Mouse (Mus musculus) adrenal gland (tissue): Measurements from ENCODE around the gene Zfp94.

Source experiments
- intact Hi-C: fragments of 180-260 bp; cut with DNase I; formaldehyde crosslinking; loops from one replicate; pipeline ENCODE4 v1.15.1; 2025

Gene Zfp94

GRCm38 (mm10) chr7:24322593-24322992 is 6.1 kb upstream of the Zfp94 start:
- intact Hi-C loops: no loop called here

GRCm38 (mm10) chr7:24318942-24319341 is 2.5 kb upstream of the Zfp94 start:
- intact Hi-C loops: no loop called here

GRCm38 (mm10) chr7:24315726-24316566 is 520 bp downstream of the Zfp94 start:
- intact Hi-C loops: no loop called here

GRCm38 (mm10) chr7:24300771-24301282 is 15.6 kb downstream of the Zfp94 start, which contains the start of gene Zfp61:
Gene Zfp61, minus strand, starts transcription at chr7:24301232.
- intact Hi-C loops: no loop called here

GRCm38 (mm10) chr7:24299823-24300481 is 16.5 kb downstream of the Zfp94 start:
- intact Hi-C loops: loop anchor here (10.0 kb wide), 3 partner anchors 185 to 335 kb away; partner anchors contain the start of genes Zfp112 and Zfp180

- intact Hi-C loops: loop anchor here (10.0 kb wide), 3 partner anchors 184 to 334 kb away; partner anchors contain the start of genes Zfp112 and Zfp180
Measured at GRCm38 (mm10) chr7:24298973-24299708, 17.3 kb downstream of the Zfp94 start.

- intact Hi-C loops: loop anchor here (10.0 kb wide), 3 partner anchors 184 to 334 kb away; partner anchors contain the start of genes Zfp112 and Zfp180
Measured at GRCm38 (mm10) chr7:24298635-24298972, 17.9 kb downstream of the Zfp94 start.

GRCm38 (mm10) chr7:24297361-24298095 is 18.9 kb downstream of the Zfp94 start:
- intact Hi-C loops: loop anchor here (10.0 kb wide), 3 partner anchors 183 to 333 kb away; partner anchors contain the start of genes Zfp112 and Zfp180

GRCm38 (mm10) chr7:24296386-24296785 is 20.1 kb downstream of the Zfp94 start:
- intact Hi-C loops: loop anchor here (10.0 kb wide), 3 partner anchors 182 to 332 kb away; partner anchors contain the start of genes Zfp112 and Zfp180

- intact Hi-C loops: loop anchor here (10.0 kb wide), 3 partner anchors 181 to 331 kb away; partner anchors contain the start of genes Zfp112 and Zfp180
Measured at GRCm38 (mm10) chr7:24295376-24295775, 21.1 kb downstream of the Zfp94 start.

GRCm38 (mm10) chr7:24294763-24295162 is 21.7 kb downstream of the Zfp94 start:
- intact Hi-C loops: loop anchor here (10.0 kb wide), 3 partner anchors 180 to 330 kb away; partner anchors contain the start of genes Zfp112 and Zfp180

GRCm38 (mm10) chr7:24293061-24293851 is 23.2 kb downstream of the Zfp94 start:
- intact Hi-C loops: loop anchor here (10.0 kb wide), 3 partner anchors 178 to 328 kb away; partner anchors contain the start of genes Zfp112 and Zfp180

- intact Hi-C loops: loop anchor here (10.0 kb wide), 3 partner anchors 177 to 327 kb away; partner anchors contain the start of genes Zfp112 and Zfp180
Measured at GRCm38 (mm10) chr7:24291387-24292090, 24.9 kb downstream of the Zfp94 start.

GRCm38 (mm10) chr7:24290106-24290693 is 26.3 kb downstream of the Zfp94 start:
- intact Hi-C loops: loop anchor here (10.0 kb wide), 3 partner anchors 175 to 325 kb away; partner anchors contain the start of genes Zfp112 and Zfp180

GRCm38 (mm10) chr7:24288512-24288911 is 28.0 kb downstream of the Zfp94 start:
- intact Hi-C loops: no loop called here

GRCm38 (mm10) chr7:24287670-24288069 is 28.8 kb downstream of the Zfp94 start:
- intact Hi-C loops: no loop called here

GRCm38 (mm10) chr7:24286916-24287315 is 29.6 kb downstream of the Zfp94 start:
- intact Hi-C loops: no loop called here

GRCm38 (mm10) chr7:24286090-24286489 is 30.4 kb downstream of the Zfp94 start:
- intact Hi-C loops: no loop called here
